Mouse (Mus musculus): ENCODE results near the gene Ankrd33. TPM values are rescaled to one million over a fixed set of nuclear protein-coding genes. Genes with fewer than 3 reads are reported as not detected.

Ankrd33 gene
- polyA plus RNA-seq, 1 experiment from 2014 or later = not detected

DNA sequence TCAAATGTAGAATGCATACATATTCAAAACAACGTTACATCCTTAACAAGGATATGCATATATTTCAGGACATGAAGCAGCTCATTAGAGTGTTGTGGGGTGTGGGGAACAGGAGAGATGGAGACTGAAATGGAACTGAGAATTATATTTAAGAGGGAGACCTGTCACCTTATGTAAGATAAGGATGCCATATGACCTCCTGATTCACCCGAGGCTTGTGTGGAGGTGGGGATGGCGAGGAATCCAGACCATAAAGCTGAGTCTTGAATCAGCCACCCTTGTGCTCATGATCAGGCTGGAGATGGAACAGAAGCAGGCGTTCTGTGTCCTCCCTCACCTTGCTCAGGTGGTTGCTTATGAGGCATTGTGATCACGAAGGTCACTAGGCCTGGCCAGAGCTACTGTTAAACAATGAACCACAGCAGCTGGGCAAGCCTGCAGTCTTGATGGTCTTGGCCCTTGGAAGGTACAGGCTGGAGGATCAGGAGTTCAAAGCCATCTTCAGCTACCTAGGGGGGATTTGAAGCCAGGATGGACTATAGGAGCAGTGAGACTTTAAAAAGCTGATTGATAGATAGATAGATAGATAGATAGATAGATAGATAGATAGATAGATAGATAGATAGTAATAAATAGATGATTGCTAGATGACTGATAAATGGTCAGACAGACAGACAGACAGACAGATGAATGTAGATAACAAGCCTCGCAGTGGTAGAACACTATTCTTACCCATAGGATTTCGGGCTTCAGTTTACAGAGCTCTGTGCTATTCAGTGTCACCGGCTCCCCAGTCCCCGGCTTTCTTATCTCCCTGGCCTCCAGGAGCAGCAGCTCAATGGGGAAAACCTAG lies 36.1 kb downstream of the Ankrd33 start:
- H3K4me2 ChIP-seq = no peak overlapping the region
- H3K9me3 ChIP-seq (replicated peaks; ENCODE audit: control insufficient read depth, low read length) = no peaks in the 10 kb centered on the region; the same call in 1 of the 2 replicates
- H3K36me3 ChIP-seq (ENCODE audit: control insufficient read depth, insufficient read depth, low read length) = no peaks in the 10 kb centered on the region
- H3K4me3 ChIP-seq (ENCODE audit: low read depth, low read length) = no peak overlapping the region
- no peaks in the 10 kb centered on the region for H3K27me3 ChIP-seq (ENCODE audit: control insufficient read depth, insufficient read depth, low read length)
- no peak for ATAC-seq (replicated peaks; ENCODE audit: insufficient number of reproducible peaks, low FRiP score, low TSS enrichment)
- H3K27ac ChIP-seq (ENCODE audit: low read depth, low read length) = no peak overlapping the region
- no peak overlapping the region for H3K9ac ChIP-seq (ENCODE audit: low read depth, low read length)
- 63% methylated on average over 9 of the region's 9 CpGs for WGBS (ENCODE audit: insufficient replicate concordance)
- peaks cover 14% of the 10 kb centered on the region for H3K4me1 ChIP-seq (ENCODE audit: control insufficient read depth, insufficient read depth, low read length)

DNA sequence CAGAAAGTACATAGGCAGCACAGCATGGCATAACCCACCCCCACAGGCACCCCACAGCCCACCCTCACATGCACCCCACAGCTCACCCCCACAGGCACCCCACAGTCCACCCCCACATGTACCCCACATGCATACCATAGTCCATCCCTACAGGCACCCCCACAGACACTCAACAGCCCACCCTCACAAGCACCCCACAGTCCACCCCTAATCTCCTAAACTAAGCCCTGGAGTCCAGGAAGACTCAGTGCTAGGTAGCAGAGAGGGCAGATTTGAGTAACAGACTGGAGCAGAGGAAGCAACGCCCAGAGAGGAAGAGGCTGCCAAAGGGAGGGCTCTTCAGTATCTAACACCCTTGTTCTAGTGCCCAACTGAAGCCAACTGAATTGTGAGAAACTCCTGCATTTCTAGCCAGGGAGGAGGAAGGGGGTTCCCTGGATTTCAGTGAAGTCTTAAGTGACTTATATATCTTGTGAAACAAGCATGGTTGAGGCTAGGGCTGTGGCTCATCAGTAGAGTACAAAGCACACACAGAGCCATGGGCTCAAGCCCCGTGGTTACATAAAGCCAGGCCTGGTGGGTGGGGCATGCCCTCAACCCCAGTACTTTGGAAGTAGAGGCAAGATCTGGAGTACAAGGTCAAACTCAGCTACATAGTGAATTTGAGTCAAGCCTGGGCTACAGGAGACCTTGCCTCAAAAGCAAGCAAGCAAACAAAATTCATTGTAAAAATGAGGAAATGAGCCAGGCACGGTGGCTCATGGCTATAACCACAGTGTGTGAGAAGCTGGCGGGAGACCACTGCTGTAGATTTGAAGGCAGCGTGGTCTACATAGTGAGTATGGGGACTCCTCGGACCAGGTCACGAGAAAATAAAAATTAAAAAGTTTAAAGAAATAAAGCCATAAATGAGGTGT lies 39.4 kb downstream of the Ankrd33 start:
- Histone ChIP-seq H3K9me3 (replicated peaks; ENCODE audit: control insufficient read depth, low read length) (no peaks in the 10 kb centered on the region; the same call in 1 of the 2 replicates), H3K4me3 (ENCODE audit: low read depth, low read length) (no peak overlapping the region), H3K36me3 (ENCODE audit: control insufficient read depth, insufficient read depth, low read length) (no peaks in the 10 kb centered on the region), H3K4me2 (no peak overlapping the region), H3K27ac (ENCODE audit: low read depth, low read length) (no peak overlapping the region), H3K4me1 (ENCODE audit: control insufficient read depth, insufficient read depth, low read length) (no peaks in the 10 kb centered on the region), H3K27me3 (ENCODE audit: control insufficient read depth, insufficient read depth, low read length) (no peaks in the 10 kb centered on the region), H3K9ac (ENCODE audit: low read depth, low read length) (no peak overlapping the region)
- 70% methylated on average over 7 of the region's 7 CpGs for WGBS (ENCODE audit: insufficient replicate concordance)
- ATAC-seq (replicated peaks; ENCODE audit: insufficient number of reproducible peaks, low FRiP score, low TSS enrichment) = no peak

DNA sequence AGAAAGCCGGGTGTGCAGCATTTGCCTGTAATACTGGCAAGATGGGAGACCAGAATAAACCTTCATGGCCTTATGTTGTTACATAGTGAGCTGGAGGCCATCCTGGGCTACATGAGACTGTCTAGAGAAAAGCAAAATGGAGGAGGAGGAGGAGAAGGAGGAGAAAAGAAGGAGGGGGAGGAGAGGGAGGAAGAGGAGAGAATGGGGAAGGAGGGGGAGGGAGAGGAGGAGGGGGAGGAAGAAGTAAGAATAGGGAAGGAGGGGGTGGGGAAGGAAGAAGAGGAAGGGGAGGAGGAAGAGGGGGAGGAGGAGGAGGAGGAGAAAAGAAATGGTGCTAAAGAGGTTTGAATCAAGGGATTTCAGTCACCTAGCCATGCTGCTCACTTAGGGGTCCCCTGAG lies 44.6 kb downstream of the Ankrd33 start:
- WGBS (ENCODE audit: insufficient replicate concordance) = 5% methylated on average over 1 of the region's 1 CpGs
- ATAC-seq (replicated peaks; ENCODE audit: insufficient number of reproducible peaks, low FRiP score, low TSS enrichment) = no peak
- Histone ChIP-seq H3K9me3 (replicated peaks; ENCODE audit: control insufficient read depth, low read length) (no peaks in the 10 kb centered on the region; the same call in 1 of the 2 replicates), H3K4me1 (ENCODE audit: control insufficient read depth, insufficient read depth, low read length) (peaks cover 8% of the 10 kb centered on the region), H3K4me2 (no peak overlapping the region), H3K27ac (ENCODE audit: low read depth, low read length) (no peak overlapping the region), H3K36me3 (ENCODE audit: control insufficient read depth, insufficient read depth, low read length) (no peaks in the 10 kb centered on the region), H3K4me3 (ENCODE audit: low read depth, low read length) (no peak overlapping the region), H3K27me3 (ENCODE audit: control insufficient read depth, insufficient read depth, low read length) (peaks cover 5% of the 10 kb centered on the region; the same call in 1 of the 2 replicates), H3K9ac (ENCODE audit: low read depth, low read length) (no peak overlapping the region)

DNA sequence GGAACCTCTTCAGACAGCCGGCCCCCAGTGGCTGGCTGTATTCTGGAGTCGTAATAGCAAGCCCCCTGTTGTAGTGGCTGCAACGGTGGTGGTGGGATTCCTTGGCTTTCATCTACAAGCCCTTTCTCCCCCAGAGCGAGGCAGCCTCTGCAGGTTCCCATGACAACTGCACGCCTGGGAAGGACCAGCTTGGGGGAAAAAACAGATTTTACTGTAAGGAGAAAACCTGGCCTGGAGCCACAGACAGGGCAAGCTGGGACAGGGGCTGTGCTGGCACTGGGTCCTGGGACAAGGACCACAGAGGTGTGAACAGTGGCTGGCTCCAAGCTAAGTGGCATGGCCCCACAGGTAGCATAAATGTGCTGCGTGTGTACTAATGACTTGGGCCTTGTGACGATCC lies 45.0 kb downstream of the Ankrd33 start:
- WGBS (ENCODE audit: insufficient replicate concordance) = 23% methylated on average over 7 of the region's 7 CpGs
- no peak overlapping the region for H3K4me3 ChIP-seq (ENCODE audit: low read depth, low read length)
- ATAC-seq (replicated peaks; ENCODE audit: insufficient number of reproducible peaks, low FRiP score, low TSS enrichment) = no peak

DNA sequence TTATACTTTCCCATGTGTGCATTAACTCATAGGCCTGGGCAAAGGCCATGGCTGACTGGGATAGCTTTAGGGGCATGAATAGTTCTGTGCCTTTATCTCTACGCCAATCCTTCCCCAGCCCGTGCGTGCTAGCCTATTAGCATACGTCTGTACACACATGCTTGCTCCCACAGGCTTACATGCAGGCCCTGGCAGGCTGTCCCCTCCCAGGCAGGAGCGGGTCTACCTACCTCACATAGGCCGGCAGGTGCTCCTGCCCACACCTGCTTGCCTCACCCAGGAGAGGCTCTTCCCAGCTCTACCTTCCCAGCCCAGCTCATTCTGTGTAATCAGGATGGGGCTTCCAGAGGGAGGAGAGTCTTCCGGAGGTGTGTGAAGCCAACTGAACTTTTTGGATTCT lies 46.0 kb downstream of the Ankrd33 start:
- 75% methylated on average over 7 of the region's 7 CpGs for WGBS (ENCODE audit: insufficient replicate concordance)
- Histone ChIP-seq H3K9me3 (replicated peaks; ENCODE audit: control insufficient read depth, low read length) (no peaks in the 10 kb centered on the region; the same call in 1 of the 2 replicates), H3K36me3 (ENCODE audit: control insufficient read depth, insufficient read depth, low read length) (no peaks in the 10 kb centered on the region), H3K27me3 (ENCODE audit: control insufficient read depth, insufficient read depth, low read length) (peaks cover 6% of the 10 kb centered on the region; the same call in 1 of the 2 replicates), H3K4me2 (no peak overlapping the region), H3K27ac (ENCODE audit: low read depth, low read length) (no peak overlapping the region), H3K4me1 (ENCODE audit: control insufficient read depth, insufficient read depth, low read length) (peaks cover 8% of the 10 kb centered on the region), H3K4me3 (ENCODE audit: low read depth, low read length) (no peak overlapping the region), H3K9ac (ENCODE audit: low read depth, low read length) (no peak overlapping the region)
- no peak for ATAC-seq (replicated peaks; ENCODE audit: insufficient number of reproducible peaks, low FRiP score, low TSS enrichment)

More for the DNA sequence above, 45.0 kb downstream of the Ankrd33 start:
- H3K4me2 ChIP-seq = no peak overlapping the region
- H3K9ac ChIP-seq (ENCODE audit: low read depth, low read length) = no peak overlapping the region
- no peak overlapping the region for H3K27ac ChIP-seq (ENCODE audit: low read depth, low read length)
- H3K9me3 ChIP-seq (replicated peaks; ENCODE audit: control insufficient read depth, low read length) = no peaks in the 10 kb centered on the region; the same call in 1 of the 2 replicates
- H3K36me3 ChIP-seq (ENCODE audit: control insufficient read depth, insufficient read depth, low read length) = no peaks in the 10 kb centered on the region
- H3K27me3 ChIP-seq (ENCODE audit: control insufficient read depth, insufficient read depth, low read length) = peaks cover 6% of the 10 kb centered on the region; the same call in 1 of the 2 replicates
- peaks cover 8% of the 10 kb centered on the region for H3K4me1 ChIP-seq (ENCODE audit: control insufficient read depth, insufficient read depth, low read length)

DNA sequence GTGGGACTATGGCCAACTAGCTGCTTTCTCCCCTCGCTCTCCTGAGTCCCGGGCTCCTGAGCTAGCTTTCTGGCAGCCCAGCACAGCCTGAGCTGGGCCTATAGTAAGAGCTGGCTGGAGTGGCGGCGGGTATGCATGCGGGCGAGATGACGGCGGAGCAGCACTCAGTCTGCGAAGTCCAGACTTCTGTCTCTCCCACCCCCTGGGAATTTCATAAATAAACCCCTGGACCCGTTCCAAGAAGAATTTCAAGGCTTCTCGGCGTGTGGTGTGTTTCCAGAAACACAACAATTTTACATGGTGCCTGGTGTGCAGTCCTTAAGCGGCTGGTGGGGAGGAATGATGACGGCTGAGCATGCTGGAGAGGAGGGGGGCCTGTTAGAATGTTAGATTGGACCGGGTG lies 47.5 kb downstream of the Ankrd33 start:
- H3K9ac ChIP-seq (ENCODE audit: low read depth, low read length) = no peak overlapping the region
- WGBS (ENCODE audit: insufficient replicate concordance) = 42% methylated on average over 15 of the region's 15 CpGs
- H3K4me2 ChIP-seq = no peak overlapping the region; the same call in 1 of the 2 replicates
- H3K4me1 ChIP-seq (ENCODE audit: control insufficient read depth, insufficient read depth, low read length) = peaks cover 8% of the 10 kb centered on the region
- no peak overlapping the region for H3K27ac ChIP-seq (ENCODE audit: low read depth, low read length)
- no peak for ATAC-seq (replicated peaks; ENCODE audit: insufficient number of reproducible peaks, low FRiP score, low TSS enrichment)
- no peaks in the 10 kb centered on the region for H3K9me3 ChIP-seq (replicated peaks; ENCODE audit: control insufficient read depth, low read length)
- peaks cover 6% of the 10 kb centered on the region; the same call in 1 of the 2 replicates for H3K27me3 ChIP-seq (ENCODE audit: control insufficient read depth, insufficient read depth, low read length)
- no peak overlapping the region for H3K4me3 ChIP-seq (ENCODE audit: low read depth, low read length)
- H3K36me3 ChIP-seq (ENCODE audit: control insufficient read depth, insufficient read depth, low read length) = no peaks in the 10 kb centered on the region

DNA sequence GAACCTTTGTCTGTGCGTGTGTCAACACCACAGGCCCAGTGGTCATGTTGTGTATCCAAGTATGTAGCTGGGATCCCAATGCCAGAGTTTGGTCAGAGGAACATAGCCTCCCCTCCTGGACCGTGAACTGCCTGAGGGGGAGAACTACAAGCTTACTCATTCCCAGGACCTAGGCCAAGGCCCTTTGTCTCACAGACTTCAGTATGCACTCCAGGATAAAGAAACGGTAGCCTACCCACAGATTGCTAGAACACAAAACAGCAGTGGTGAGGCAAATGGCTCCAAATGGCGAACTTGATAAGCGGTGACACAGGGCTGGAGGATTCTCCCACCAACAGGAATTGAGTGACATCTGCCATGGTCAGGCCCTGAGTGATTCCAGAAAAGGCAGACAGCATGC lies 48.3 kb downstream of the Ankrd33 start:
- H3K27me3 ChIP-seq (ENCODE audit: control insufficient read depth, insufficient read depth, low read length) = peaks cover 6% of the 10 kb centered on the region; the same call in 1 of the 2 replicates
- WGBS (ENCODE audit: insufficient replicate concordance) = 41% methylated on average over 5 of the region's 5 CpGs
- H3K4me1 ChIP-seq (ENCODE audit: control insufficient read depth, insufficient read depth, low read length) = peaks cover 8% of the 10 kb centered on the region
- H3K27ac ChIP-seq (ENCODE audit: low read depth, low read length) = no peak overlapping the region
- no peaks in the 10 kb centered on the region for H3K36me3 ChIP-seq (ENCODE audit: control insufficient read depth, insufficient read depth, low read length)
- no peak overlapping the region for H3K4me2 ChIP-seq
- no peaks in the 10 kb centered on the region for H3K9me3 ChIP-seq (replicated peaks; ENCODE audit: control insufficient read depth, low read length)
- H3K9ac ChIP-seq (ENCODE audit: low read depth, low read length) = no peak overlapping the region
- H3K4me3 ChIP-seq (ENCODE audit: low read depth, low read length) = no peak overlapping the region
- no peak for ATAC-seq (replicated peaks; ENCODE audit: insufficient number of reproducible peaks, low FRiP score, low TSS enrichment)

DNA sequence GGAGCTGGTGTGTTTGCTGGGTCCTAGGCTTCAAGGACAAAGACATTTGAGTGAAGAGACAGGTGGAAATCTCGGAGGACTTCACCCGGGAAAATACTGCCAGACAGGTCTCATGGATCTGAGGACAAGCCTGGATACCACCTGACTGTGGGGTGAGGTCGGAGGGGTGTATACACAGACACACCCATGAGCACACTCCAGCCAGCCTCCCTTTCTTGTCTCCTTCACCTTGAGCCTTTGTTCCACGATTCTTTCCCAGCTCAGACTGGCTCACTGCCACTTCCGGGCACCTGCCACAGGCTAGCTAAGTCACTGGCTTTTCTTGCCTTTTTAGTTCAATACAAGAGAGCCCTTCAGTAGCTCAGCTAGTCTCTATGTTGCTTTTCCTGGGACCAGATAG lies 48.7 kb downstream of the Ankrd33 start:
- no peaks in the 10 kb centered on the region for H3K9me3 ChIP-seq (replicated peaks; ENCODE audit: control insufficient read depth, low read length)
- H3K4me3 ChIP-seq (ENCODE audit: low read depth, low read length) = no peak overlapping the region
- 51% methylated on average over 5 of the region's 5 CpGs for WGBS (ENCODE audit: insufficient replicate concordance)
- ATAC-seq (replicated peaks; ENCODE audit: insufficient number of reproducible peaks, low FRiP score, low TSS enrichment) = no peak
- peaks cover 8% of the 10 kb centered on the region for H3K4me1 ChIP-seq (ENCODE audit: control insufficient read depth, insufficient read depth, low read length)
- H3K9ac ChIP-seq (ENCODE audit: low read depth, low read length) = no peak overlapping the region
- no peak overlapping the region for H3K4me2 ChIP-seq
- no peaks in the 10 kb centered on the region for H3K36me3 ChIP-seq (ENCODE audit: control insufficient read depth, insufficient read depth, low read length)
- H3K27me3 ChIP-seq (ENCODE audit: control insufficient read depth, insufficient read depth, low read length) = peaks cover 6% of the 10 kb centered on the region; the same call in 1 of the 2 replicates
- no peak overlapping the region for H3K27ac ChIP-seq (ENCODE audit: low read depth, low read length)

Measured in heart, embryonic 11.5 days (tissue).